Mouse (Mus musculus): ENCODE results near the gene Patl2.

DNA sequence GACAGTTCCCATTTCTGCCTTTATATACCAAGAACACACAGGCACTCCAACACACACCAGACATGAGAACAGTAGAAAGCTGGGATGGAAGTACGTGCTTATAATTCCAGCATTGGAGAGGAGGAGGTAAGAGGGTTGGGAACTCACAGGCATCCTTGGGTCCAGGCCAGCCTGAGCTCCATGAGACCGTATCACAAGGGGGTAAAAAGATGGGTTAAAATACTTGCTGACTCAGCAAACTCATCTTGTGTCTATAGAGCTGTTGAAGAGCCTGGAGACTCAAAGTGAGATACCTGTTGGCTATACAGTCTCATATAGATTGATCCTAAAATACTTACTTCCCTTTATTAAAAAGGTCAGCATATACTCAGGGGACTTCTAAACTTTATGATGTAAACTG is 69.1 kb downstream of the Patl2 start:
- TF ChIP-seq CTCF (IDR thresholded peaks at IDR 0.05; ENCODE audit: insufficient read depth, low read depth, low read length) (no peak), POLR2A (IDR thresholded peaks at IDR 0.05; ENCODE audit: insufficient read depth, low read depth, low read length) (no peak)

Measured in olfactory bulb, adult 2 months (tissue).